Mouse (Mus musculus) kidney, adult 2 months (tissue): ENCODE data around the gene Lhx9. TPM values are rescaled to one million over a fixed set of nuclear protein-coding genes. Genes with fewer than 3 reads are reported as not detected.

Source experiments
- DNase-seq: peaks from one replicate; pipeline ENCODE4 v3.0.0; 2021
- H3K27ac ChIP-seq: fragments of 200-500 bp; 2 replicates; pipeline ENCODE4 v1.5.1; 2012; ENCODE audit warnings: low read depth, low read length, control low read depth, inconsistent platforms; ENCODE audit not compliant: insufficient read depth
- H3K27me3 ChIP-seq: fragments of 200-500 bp; replicated peaks from 2 replicates; pipeline ENCODE4 v1.6.1; 2012; ENCODE audit warnings: mild to moderate bottlenecking, moderate library complexity, low read length, inconsistent platforms; ENCODE audit not compliant: control insufficient read depth, insufficient read depth
- H3K36me3 ChIP-seq: fragments of 200-500 bp; 2 replicates; pipeline ENCODE4 v1.6.1; 2012; ENCODE audit warnings: mild to moderate bottlenecking, moderate library complexity, low read length, inconsistent platforms; ENCODE audit not compliant: control insufficient read depth, insufficient read depth
- H3K4me1 ChIP-seq: fragments of 200-500 bp; 2 replicates; pipeline ENCODE4 v1.6.1; 2011; ENCODE audit warnings: low read length; ENCODE audit not compliant: control insufficient read depth, insufficient read depth
- H3K4me3 ChIP-seq: fragments of 200-500 bp; 2 replicates; pipeline ENCODE4 v1.5.1; 2011; ENCODE audit warnings: mild to moderate bottlenecking, low read depth, low read length, control low read depth; ENCODE audit not compliant: insufficient read depth
- CTCF ChIP-seq: fragments of 200-500 bp; conservative IDR thresholded peaks from 2 replicates; pipeline ENCODE4 v1.5.1; 2011; ENCODE audit warnings: low read depth, mild to moderate bottlenecking, control low read depth, low read length, moderate library complexity, mixed read lengths; ENCODE audit not compliant: insufficient read depth, insufficient read length
- POLR2A ChIP-seq: fragments of 200-500 bp; IDR thresholded peaks from one replicate; pipeline ENCODE4 v1.6.1; 2011; ENCODE audit warnings: low read depth, low read length, control low read depth
- WGBS: fragments of 180-500 bp; shearing (Covaris S2); methylation state at CpG from one replicate; pipeline ENCODE4 v1.1.7; 2018; 5-methylcytosine and 5-hydroxymethylcytosine counted together
- polyA plus RNA-seq: library from polyadenylated mRNA; depleted of rRNA; stranded (reverse); fragments of >200 nt; gene quantifications from 2 replicates; pipeline ENCODE4 v1.2.3, GENCODE M21; 2012

Lhx9 gene
- polyA plus RNA-seq, 1 experiment = not detected

DNA sequence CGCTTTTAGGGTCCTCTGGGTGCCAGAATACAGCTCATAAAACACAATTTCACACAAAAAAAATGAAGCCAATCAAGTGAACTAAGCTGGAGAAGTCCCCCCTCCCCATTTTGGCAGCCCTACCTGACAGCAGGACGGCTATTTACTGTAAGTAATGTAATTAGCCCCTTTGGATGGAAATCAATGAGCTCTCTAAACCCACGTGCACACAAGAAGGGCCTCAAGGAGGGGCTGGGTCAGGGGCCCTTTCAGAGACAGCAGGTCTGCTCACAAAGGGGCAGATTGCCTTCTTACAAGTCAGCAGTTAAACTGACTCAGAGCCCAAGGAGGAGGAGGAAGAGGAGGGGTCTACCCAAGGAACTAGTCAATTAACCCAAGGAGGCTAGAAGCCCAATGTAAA is 4.2 kb downstream of the Lhx9 start:
- peaks cover 28% of the 10 kb centered on the region for H3K27me3 ChIP-seq
- no peaks in the 10 kb centered on the region for H3K36me3 ChIP-seq
- H3K4me1 ChIP-seq = peaks cover 9% of the 10 kb centered on the region
- H3K27ac ChIP-seq = no peak overlapping the region
- H3K4me3 ChIP-seq = no peak overlapping the region
- TF ChIP-seq POLR2A (no peak), CTCF (no peak)
- DNase-seq = no peak
- 19% methylated on average over 3 of the region's 3 CpGs for WGBS

DNA sequence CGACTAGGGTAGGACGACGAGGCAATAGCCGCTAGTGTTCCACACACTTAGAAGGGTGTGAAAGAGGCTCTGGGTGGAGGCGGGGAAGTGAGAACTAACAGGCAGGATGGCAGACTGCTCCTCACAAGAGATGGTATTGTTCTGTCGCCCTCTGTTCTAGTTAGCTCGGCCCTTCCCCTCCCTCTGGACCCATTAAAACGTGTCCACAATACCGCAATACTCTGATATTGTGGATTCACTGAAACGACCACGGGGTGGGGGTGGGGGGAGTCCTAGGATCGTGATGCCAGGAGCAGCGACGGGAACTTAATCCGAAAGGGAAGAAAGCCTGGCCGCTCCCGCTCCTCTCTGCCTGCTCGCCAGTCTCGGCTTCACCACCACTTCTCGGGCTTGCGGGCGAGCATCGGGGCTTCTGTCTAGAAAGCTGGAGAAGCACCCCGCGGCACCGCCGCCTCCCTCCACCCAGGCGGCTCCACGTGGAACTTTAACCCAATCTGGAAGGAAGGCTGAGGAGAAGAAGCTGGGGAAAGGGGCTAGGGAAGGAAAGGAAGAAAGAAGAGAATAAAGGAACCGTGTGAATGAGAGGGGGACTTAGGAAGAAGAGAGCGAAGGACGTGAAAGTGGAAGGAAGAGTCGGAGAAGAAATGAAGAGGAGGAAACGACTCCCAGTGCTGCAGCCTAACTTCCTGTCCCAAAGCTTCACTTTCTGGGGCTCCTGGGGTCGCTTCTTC is 4.9 kb downstream of the Lhx9 start:
- DNase-seq = peak; percentile 14
- no peak for TF ChIP-seq CTCF
- TF ChIP-seq POLR2A = no peak

GRCm38 (mm10) chr1:138842756-138843155 is 5.6 kb downstream of the Lhx9 start:
- WGBS = 10% methylated on average over 10 of the region's 10 CpGs
- H3K36me3 ChIP-seq = no peaks in the 10 kb centered on the region
- no peak overlapping the region for H3K4me3 ChIP-seq
- H3K27me3 ChIP-seq = peaks cover 29% of the 10 kb centered on the region
- peaks cover 12% of the 10 kb centered on the region; the same call in 1 of the 2 replicates for H3K4me1 ChIP-seq
- H3K27ac ChIP-seq = no peak overlapping the region
- DNase-seq = peak; percentile 10
- TF ChIP-seq POLR2A (no peak), CTCF (no peak)

More for the DNA sequence above, 4.9 kb downstream of the Lhx9 start:
- Histone ChIP-seq H3K4me1 (peaks cover 9% of the 10 kb centered on the region), H3K36me3 (no peaks in the 10 kb centered on the region), H3K4me3 (no peak overlapping the region), H3K27me3 (peaks cover 29% of the 10 kb centered on the region), H3K27ac (no peak overlapping the region)
- WGBS = 2% methylated on average over 35 of the region's 35 CpGs

GRCm38 (mm10) chr1:138842315-138842714 is 6.1 kb downstream of the Lhx9 start:
- peak; percentile 19 for DNase-seq
- peaks cover 12% of the 10 kb centered on the region; the same call in 1 of the 2 replicates for H3K4me1 ChIP-seq
- H3K27ac ChIP-seq = no peak overlapping the region
- H3K4me3 ChIP-seq = no peak overlapping the region
- no peaks in the 10 kb centered on the region for H3K36me3 ChIP-seq
- TF ChIP-seq CTCF (no peak), POLR2A (no peak)
- peaks cover 29% of the 10 kb centered on the region for H3K27me3 ChIP-seq
- WGBS = 4% methylated on average over 8 of the region's 8 CpGs

DNA sequence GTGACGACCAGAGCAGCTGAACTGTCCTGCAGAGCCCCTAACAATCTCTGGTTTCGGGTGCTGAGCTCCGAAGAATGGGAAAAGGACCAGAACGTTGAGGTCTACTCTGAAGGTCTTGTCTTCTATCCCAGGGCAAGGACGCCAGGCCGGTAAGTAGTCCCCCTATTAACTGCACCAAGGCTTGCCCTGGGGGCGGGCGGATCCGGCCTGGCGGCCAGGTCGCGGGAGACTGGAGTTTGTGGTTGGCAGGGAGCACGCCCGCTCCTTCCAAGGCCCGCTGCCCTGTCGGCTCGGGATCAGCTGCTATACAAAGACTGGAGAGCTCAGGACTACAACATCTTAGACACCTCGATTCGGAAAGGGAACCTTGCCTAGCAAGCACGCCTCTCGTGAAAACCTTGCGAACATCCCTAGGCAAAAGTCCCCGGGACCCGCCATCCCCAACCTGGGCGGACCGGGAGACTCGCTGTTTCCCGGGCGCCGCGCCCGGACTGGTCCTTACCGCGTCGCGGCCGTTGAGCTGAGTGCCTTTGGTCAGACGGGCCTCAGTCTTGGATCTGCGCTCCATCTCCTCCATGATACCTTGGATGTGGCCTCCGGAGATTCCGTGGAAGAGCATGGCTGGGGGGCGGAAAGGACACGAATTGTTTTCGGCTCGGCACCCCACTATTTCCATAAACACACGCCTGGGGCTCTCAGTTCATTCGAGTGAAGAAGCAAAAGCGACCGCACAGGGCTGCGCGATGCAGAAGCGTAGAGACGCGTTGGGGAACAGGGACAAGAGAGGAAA is 6.9 kb downstream of the Lhx9 start:
- peaks cover 27% of the 10 kb centered on the region for H3K27me3 ChIP-seq
- H3K27ac ChIP-seq = no peak overlapping the region
- TF ChIP-seq CTCF (no peak), POLR2A (no peak)
- no peaks in the 10 kb centered on the region for H3K36me3 ChIP-seq
- H3K4me3 ChIP-seq = no peak overlapping the region
- peaks cover 12% of the 10 kb centered on the region; the same call in 1 of the 2 replicates for H3K4me1 ChIP-seq
- WGBS = 3% methylated on average over 54 of the region's 54 CpGs
- DNase-seq = peak; percentile 52

DNA sequence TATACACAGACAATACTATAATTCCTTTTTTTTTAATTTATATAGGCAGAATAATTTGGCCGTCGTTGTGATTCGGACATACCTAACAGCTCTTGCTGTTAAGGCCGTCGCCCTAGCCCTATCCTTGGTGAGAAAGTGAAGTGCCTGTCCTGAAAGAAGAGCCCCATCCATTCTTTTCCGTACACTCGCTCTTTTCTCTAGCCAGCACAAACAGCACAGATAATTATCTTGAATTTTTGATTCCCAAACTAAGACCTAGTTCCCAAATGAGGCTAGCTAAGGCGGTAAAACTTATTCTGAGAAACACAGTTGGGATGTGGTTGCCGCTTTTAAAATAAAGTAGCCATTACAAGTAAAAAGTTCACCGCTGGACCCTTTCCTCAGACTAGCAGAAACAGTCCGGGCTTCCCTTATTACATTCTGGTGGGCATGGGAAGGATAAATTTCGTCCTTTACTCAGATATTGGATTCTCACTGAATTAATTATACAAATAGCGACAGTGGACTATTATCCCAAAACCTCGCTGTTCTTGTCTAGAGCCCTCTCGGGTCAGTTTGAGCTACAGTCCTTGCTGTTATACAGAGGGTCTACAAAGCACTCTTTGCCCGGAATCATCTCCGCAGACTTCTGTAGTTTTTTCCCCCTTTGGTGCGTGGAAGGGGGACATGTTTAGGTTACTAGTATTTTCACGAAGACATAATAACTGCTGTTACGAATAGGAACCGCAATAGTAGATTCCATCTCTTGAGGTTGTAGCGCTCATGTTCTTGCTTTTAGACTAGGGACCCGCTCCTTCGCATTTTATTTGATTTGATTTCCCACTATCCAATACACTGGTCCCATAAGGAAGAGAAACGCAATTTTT is 7.7 kb downstream of the Lhx9 start:
- no peak for TF ChIP-seq POLR2A
- no peak for TF ChIP-seq CTCF
- H3K27me3 ChIP-seq = peaks cover 23% of the 10 kb centered on the region
- 11% methylated on average over 25 of the region's 25 CpGs for WGBS
- H3K4me3 ChIP-seq = no peak overlapping the region
- no peaks in the 10 kb centered on the region for H3K36me3 ChIP-seq
- DNase-seq = peak; percentile 21
- peaks cover 12% of the 10 kb centered on the region; the same call in 1 of the 2 replicates for H3K4me1 ChIP-seq
- H3K27ac ChIP-seq = no peak overlapping the region
